Mouse (Mus musculus) cerebellum, adult 2 months (tissue): ENCODE measurements around the gene Olfr1367.

ENCODE experiments used
- CTCF ChIP-seq: fragments of 200-500 bp; IDR thresholded peaks from 2 replicates; pipeline ENCODE4 v1.5.1; 2011; ENCODE audit warnings: low read depth, mild to moderate bottlenecking, control low read depth, low read length, moderate library complexity, borderline replicate concordance; ENCODE audit not compliant: insufficient read depth
- POLR2A ChIP-seq: fragments of 200-500 bp; IDR thresholded peaks from 2 replicates; pipeline ENCODE4 v1.6.1; 2011; ENCODE audit warnings: low read length, control low read depth, borderline replicate concordance; ENCODE audit not compliant: insufficient read depth

DNA sequence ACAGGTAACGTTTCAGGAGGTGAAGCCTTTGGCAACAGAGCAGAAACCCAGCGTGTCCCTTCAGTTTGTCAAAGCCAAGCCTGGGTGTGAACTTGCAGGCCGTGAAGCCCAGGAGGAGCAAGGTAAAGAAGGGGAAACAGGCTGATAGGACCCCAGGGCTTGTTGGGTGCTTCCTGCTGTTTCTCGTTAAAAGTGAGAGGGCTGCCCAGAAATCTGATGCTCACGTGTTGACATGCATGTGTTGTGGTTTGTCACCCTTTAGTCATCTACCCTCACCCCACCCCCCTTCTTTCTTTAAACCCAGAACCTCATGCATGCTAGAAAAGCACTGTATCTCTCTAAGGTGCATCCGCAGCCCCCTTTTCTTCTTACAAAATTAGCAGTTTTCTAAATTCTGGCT, 19.9 kb downstream of the Olfr1367 start:
- TF ChIP-seq POLR2A (no peak), CTCF (no peak)
